Mouse (Mus musculus) cerebellum, postnatal 14 days (tissue): Measurements from ENCODE around the gene Prdm5.

Experiments
- DNase-seq, 2 experiments: peaks; one replicate each; pipeline ENCODE4 v3.0.0; 2021; ENCODE audit warnings: mixed read lengths in 2 of 2

Gene Prdm5

DNA sequence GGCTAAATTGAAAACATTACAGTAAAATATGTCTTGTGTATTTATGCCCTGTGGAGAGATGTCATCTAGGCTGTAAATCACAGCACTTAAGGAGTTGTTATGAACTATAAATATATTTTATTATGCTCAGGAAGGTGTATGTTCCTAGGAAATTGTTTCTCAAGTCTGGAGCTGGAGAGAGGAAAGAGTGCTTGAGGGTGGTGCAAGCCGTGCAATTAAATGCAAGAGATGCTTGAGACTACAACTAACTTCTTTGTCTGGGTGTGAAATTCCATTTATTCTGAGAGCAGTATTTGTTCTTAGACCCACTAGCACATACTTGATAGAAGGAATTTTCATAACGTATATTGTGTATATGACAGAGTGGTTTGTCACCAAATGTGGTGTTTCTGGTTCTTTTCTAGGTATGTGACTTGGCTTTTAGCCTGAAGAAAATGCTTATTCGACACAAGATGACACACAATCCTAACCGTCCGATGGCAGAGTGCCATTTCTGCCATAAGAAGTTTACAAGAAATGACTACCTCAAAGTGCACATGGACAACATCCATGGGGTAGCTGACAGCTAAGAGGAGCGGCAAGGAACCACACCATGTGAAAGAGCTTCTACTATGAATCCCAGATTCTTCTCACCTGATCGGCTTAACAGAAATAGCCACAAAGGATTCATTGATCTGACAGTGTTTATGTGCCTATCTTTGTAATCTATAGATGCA, 156.9 kb downstream of the Prdm5 start:
- DNase-seq, result no peak

DNA sequence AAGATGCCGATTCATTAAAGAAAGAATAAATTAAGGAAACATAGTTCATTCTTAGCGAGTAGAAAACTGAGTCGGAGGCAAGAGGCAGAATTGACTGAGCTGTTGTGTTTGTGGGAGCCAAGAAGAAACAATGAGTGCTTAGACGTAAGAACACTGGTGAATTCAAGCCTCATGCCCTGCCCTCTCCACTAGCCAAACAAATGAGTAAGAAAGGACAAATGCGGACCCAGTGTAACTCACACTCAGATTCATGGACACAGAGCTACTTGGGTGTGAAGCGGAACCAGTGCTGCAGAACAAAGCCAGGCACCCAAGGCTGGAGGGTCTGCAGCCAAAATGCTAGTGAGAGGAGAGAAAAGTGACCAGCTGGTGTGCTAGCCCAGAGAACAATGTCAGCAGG, 171.7 kb downstream of the Prdm5 start:
- DNase-seq, result peak in 1 of 2 experiments; percentile 8

DNA sequence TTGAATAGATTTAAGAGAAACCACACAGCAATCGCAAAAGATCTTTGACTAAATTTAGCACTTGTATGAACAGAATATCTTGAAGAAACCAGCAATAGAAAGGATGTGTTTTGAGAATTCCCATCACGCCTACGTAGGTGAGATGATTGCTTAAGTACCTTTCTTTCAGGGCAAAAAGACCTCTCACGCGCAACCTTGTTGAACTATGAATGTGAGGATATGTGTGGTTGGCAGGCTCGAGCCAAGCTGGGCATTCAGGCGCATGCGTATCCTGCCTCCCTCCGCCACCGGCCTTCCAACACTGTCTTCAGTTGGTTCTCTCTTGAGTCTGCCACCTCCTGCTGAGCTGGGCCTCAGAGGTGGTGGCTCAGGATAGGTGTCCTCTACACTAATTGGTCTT, 173.5 kb downstream of the Prdm5 start, which contains the start of gene 4930544G11Rik:
TSS of gene 4930544G11Rik (plus strand) at position 301 of the 400 bp plus-strand sequence.
- DNase-seq, result no peak

DNA sequence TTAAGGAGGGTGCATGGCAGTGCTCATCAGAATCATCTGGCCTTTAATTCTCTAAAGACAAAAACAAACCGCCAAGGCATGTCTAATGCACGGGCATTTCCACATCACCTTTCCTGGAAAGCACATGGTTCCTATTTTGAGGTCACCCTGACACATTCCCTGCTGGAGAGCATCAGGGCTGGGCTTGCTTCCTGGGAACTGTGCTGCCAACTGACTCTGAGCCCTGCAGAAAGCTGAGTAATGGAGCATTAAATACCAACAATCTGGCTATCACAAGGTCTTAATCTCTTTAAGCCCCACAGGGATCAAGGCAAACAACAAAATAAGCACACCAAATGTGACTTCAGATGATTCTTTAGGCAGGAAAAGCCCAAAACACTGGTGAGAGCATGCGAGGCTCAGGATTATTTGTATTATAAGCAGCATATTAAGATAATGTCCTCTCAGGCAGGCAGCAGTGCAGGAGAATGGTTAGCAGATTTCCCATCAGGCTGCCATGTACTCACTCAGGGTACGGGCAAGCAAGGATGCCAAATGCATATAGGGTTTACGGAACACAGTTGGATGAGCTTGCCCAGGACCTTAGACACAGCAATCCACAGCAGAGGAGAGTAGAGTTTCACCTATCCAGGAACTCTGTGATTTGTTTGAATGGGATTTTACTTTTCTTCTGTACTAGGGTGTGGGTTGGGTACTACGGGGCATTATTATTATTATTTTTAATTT, 190.8 kb downstream of the Prdm5 start:
- peak; percentile 71 to 80 for DNase-seq

DNA sequence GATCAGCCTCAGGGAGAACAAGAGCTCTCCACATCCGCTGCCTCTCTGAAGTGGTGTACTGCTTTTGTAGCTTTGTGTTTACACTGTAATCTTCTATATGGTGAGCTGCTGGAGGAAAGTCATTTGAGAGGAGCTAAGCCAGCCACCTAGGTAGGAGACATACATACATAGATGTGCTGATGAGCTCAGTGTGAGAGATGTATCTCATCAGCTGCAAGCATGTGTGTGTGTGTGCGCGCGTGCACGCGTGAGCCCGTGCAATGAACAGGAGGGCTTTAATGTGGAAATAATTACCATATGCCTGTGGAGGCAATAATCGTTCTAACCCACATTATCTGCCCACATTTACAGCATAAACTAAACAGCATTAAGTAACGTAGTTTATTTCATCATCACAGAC, 191.6 kb downstream of the Prdm5 start:
- peak in 1 of 2 experiments; percentile 14 for DNase-seq
